Mouse (Mus musculus): Measurements from ENCODE around the gene 5730522E02Rik.
A peak's percentile ranks its signal among the peaks of the same experiment; 100 is the strongest.
"Not testable (repeated sequence)": the region's sequence is repeated elsewhere in the genome, so short reads cannot be mapped to it uniquely, and the experiment has no call there.

5730522E02Rik gene

DNA sequence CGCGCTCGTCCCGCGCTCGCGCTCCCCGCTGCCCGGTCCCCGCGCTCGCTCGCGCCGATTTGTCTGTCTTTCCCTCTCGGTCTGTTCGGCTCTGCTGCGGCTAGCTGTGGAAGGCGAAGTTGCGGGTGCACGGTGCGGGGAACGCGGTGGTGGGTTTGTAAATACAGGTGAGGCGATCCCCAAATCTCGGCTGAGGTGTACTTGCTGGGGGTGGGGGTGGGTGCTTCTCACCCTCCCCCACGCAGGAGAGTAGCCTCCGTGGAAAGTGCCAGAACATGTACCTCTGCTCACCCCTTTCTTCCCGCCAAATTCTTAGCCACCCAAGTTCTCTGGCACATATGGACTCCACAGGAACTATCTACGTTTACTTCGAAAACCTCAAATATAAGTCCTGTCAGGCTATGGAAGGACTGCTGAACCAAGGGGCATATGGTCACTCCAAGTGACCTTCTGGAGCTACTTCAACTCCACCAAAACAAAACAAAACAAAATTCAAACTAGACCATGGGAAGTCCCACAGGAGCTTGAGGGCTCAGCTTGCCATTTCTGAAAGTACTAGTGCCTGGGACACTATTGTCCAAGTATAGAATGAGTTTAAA is at the start of gene 5730522E02Rik:
Gene 5730522E02Rik (minus strand): TSS at position 182 of the 599 bp plus-strand sequence.
- DNase-seq (ENCODE audit: low spot score), result no peak

DNA sequence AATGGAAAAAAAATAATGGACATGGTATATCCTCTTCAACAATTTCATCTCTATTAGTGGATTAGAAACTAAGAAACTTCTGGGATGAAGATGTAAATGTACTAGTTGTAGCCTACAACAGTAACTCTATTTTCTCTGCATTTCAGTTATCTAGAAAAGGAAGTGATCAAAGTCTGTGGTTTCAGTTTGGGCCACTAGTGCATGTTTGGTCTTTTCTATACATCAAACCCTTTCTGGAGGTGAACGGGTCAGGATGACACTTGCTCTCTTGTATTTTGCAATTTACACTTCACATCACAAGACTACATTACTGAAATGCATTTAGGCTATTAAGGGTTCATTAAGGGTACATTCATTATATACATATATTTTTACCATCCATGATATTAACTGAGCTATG is 26.0 kb upstream of the 5730522E02Rik start:
- DNase-seq (ENCODE audit: low spot score), result no peak

DNA sequence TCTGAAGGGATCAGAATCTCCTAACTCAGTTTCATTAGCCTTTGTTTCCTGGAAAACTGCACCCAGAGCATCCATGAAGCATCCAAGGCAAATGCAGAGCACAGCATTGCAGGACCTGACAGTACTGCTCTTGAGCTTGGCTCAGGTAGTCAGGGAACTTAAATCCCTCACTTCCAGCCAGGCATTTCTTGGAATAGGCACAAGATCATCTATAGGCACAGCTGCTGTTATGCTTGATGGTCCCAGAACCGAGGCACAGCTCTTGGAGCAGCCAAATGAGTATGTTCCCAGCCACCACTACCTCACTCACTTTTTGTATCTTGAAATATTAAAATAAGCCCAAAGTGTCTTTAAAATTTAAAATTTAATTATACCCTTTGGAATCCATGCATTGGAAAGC is 19.3 kb upstream of the 5730522E02Rik start:
- DNase-seq (ENCODE audit: low spot score), result no peak

DNA sequence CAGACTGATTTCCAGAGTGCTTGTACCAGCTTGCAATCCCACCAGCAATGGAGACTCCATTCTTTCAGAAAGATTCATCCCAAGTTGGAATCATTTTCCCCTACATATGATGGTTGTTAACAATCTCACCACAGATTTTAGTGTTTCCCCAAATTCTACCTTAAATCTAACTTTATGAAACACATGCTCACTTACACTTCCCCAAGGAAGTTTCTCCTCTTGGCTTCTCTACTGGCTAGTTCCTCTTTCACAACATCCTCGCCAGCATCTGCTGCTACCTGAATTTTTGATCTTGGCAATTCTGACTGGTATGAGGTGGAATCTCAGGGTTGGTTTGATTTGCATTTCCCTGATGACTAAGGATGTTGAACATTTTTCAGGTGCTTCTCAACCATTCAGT is 3.1 kb upstream of the 5730522E02Rik start:
- not testable (repeated sequence) for DNase-seq (ENCODE audit: low spot score)

DNA sequence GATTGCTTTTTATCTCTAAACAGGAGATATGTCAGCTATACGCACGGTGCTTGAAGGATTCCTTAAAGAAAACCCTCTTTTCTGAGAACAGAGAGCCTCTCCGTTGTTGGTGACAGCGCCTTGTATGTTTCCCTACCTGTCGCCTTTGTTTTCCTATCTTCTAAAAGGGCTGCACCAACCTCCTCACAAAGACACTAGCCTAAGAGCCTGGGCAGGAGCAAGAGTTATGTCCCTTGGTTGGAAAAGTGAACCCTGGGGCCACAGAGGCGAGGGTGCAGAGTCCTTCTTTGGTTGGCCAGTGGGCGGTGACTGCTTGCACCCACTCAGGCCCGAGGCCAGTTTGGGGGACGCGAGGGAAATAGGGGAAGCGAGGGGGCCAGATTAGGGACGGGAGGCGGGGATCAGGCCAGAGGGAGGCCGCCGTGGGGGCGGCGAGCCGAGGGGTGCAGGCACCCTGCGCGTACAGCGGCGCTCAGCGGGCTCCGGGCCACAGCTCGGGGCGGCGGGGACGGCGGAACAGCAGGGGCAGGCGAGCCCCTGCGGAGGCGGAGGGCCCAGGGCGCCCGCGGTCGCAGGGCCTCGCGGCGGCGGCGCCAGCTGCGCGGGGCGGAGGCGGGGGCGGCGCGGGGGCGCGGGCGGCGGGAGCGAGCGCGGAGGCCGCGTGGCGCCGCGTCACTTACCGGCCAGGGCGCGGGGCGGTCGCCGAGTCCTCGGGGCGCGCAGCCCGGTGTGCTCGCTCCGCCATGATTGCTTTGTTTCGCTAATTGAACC is 567 bp downstream of the 5730522E02Rik start:
- DNase-seq (ENCODE audit: low spot score), result peak; percentile 1

DNA sequence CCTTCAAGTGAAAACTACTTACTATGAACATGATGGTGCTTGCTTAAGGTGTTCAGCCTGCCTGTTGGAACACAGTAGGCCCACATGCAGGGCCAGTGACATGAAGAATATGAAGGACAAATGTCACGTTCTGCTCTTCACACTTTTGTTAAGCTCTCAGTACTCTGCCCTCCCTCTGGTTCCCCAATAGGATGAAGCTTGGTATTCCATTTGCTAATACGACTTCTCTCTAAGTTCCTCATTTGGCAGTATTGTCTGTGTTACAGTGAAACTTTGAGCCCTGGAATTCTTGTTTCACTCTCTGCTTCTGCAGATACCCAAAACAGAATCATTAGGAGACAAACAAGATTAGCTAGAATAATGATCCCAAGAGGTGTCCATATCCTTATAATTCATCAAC is 7.1 kb downstream of the 5730522E02Rik start:
- DNase-seq (ENCODE audit: low spot score), result no peak

DNA sequence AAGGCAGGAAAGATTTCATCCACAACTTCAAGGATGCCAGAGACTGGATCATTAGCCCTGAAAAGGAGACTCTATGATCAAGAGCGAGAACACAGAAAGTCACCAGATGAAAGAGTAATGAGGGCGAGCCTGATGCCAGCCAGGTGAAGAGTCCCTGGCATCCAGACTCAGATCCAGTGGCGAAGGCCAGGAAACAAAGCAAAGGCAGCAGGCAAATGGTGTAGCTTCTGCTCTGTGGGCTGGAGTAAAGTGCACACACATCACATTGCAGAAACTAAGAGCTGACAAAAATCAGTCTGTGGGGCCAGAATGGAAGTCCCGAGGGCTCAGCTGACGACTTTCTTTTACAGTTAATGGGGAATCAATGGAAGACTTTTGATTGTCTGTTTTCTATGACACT is 7.7 kb downstream of the 5730522E02Rik start:
- DNase-seq (ENCODE audit: low spot score), result no peak

DNA sequence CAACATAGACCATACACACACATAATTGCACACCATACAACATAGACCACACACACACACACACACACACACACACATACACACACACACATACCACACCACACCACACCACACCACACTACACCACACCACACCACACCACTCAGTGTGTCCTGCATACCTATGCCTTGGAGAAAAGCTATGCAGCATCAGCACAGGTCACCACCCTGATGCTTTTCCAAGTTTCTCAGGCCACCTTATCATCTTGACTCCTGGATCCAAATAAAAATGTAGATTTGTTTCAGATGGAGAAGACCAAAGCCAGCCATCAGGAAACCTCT is 8.8 kb downstream of the 5730522E02Rik start:
- no peak for DNase-seq (ENCODE audit: low spot score)

DNA sequence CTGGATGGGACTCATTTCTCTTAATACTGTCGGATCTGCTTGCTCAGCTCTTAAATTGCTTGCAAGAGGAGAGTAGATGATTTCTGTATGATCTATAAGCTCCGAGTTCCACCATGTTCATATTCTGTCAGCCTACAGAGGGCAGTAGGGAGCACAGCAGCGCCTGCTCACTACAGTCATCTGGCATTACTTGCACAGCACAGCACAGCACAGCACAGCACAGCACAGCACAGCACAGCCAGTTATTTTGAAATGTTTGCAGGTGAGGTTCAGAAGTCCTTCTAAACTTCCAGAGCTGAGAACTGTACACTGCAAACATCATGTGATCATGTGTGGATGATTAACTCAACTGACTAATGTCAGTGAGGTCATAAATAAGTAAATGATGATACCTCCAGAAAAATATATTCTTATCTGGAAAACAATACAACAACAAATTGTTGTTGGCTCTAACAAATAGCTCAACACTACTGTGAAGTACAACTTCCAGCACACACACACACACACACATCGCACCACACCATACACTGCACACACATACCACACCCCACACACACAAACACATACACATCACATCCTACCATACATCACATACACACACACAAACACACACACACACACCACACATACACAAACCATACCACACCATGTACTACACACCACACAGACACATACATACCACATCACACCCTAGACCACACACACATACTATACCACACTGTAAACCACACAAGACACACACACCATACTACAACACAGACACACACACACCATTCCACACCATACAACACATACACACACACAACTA is 9.4 kb downstream of the 5730522E02Rik start:
- peak; percentile 4 for DNase-seq (ENCODE audit: low spot score)

DNA sequence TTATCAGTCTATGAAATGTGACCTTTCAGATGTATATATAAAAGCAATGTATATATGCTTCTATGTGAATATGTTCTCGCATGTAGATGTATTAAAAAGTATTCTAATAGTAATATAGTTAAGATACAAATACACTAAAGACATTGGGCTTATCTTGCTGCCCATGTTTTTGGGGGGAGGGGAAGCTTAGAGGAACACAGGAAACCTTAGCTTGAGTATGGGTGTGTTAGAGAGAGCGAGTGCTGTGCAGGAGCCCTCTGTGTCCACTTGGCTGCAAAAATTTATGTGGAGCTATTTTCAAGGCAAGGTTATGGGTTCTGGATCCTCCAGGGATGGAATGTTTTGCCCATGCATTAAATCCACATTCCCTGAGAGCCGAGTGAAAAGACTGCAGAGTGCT is 15.1 kb downstream of the 5730522E02Rik start:
- DNase-seq (ENCODE audit: low spot score), result no peak

DNA sequence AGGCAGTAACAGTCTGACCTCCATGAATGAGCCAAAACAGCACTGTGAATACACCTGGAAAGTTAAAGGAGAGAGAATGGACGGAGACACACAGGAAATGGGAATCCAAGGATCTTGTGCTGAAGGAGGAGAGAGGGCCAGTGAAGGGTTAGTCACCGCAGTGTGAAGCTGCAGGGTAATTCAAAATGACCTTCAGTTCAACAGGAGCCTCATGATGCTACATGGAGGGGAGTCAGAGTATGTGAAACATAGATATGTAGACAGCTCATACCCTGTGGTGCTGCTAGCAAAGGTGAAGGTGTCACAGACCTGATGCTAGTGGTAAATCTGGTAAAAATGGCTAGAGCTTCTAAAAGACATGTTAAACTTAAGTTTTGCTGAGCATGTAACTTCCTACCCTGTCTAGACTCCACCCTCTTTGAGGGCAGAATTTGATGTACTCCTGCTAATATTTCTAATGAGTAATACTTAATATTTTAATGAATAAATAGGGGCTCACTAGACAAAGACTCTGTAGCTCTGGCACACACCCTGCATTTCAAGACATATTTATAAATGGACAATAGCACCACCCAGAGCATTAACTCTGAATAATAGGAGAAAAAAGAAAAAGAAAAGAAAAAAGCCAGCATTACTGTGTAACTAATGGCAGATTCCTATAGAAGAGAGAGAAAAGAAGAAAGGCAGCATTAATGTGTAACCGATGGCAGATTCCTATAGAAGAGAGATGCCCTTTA is 23.2 kb downstream of the 5730522E02Rik start:
- DNase-seq (ENCODE audit: low spot score), result no peak

DNA sequence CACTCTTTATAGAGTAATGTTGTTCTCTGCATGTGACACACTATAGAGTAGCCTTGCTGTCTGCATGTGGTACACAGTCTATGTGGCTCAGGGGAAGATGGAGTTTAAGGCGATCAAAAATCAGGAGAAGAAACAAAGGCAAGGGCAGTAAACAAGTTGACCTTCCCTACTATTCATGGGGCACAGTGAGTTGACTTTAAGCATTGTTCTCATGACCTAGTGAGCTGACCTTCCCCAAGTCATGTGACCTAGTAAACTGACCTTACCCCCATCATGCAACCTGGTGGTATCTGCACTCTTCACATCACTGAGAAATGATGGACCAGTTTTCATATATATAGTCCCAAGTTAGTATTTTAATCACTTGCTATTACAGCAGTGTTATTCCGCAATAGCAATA is 40.0 kb downstream of the 5730522E02Rik start:
- DNase-seq (ENCODE audit: low spot score), result no peak

DNA sequence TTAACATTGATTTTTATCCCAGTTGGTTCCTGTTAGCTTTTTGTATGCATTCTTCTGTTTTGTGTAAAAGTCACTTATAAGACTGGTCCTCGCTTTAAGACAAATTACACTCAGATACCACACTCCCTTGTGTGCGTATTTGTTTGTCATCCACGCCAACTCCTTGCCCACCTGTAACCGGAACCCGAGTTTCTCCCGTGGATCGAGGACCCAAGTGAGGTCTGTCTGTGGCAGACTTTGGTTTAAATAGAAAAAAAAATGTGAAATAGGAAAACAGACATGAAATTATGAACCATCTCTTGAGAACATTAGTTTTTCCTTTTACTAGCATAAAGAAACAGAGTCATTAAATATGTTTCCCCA is 43.0 kb downstream of the 5730522E02Rik start:
- no peak for DNase-seq (ENCODE audit: low spot score)

DNA sequence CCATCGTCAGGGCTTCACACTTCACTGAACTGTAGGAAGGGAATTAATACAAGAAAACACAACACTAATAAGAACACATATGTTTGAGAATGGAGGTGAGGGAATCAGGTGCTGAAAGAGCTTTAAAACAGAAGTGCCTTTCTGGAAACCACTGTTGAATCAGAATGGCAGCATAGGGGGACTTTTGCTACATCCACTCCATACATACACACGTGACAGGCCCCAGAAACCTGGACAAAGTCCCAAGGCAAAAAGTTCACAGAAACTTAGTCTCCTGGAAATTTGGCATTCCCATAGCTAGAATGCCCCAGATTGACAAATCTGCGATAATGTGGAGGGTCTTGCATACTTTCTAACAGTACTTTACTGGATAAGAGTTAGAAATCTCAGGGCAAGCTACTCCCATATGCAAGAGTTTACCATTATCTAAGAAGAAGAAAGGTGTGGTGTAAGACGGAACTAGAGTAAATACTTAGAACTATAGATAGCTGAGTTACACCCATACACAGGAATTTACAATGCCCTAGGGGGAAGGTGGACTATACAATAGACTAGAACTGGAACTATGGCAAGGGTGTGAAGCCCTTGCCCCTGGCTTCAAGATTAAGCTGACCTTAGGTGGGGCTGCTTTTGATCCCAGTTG is 43.5 kb downstream of the 5730522E02Rik start:
- DNase-seq (ENCODE audit: low spot score), result no peak

DNA sequence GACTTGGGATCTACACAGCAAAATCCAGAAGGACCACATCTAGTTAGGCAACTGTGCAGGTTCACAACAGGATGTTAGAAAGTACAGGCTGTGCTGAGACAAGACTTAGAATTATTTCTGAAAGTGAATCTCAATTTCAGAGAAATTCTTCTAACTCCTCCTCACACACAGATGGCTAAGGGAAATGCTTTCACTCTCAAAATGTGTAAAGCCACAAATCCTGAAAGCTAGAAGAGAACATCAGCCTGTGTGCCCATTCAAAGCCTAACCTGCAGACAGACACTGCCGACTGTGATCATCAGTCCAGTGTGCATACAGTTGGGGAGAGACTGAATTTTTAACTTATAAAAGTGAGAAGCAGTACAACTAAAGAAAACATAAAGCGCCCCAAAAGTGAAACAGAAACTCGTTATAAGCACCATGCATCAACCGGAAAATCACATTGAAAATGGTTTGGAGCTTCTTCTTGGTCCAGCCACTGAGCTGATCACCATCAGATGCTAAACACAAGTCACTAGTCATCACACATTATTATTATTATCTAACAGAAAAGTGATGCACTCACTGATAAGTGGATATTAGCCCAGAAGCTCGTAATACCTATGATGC is 45.8 kb downstream of the 5730522E02Rik start:
- DNase-seq (ENCODE audit: low spot score), result no peak

DNA sequence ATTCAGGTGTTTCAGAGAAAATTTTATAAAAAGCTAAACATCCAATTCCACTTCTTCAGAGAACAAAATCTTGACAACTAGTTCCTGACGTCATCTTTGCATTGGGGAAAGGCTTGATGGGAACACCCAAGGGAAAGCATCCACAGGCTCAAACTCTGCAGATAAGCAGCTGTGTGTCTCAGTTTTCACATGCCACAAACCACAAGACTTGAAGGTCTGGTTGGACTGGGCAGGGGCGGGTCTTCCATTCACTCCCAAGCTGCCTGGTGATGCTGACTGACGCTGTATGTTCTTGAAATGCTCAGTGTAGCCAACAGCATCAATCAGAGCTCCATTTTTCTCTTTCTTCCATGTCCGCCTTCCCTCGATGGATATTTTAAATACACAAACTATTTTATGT is 49.2 kb downstream of the 5730522E02Rik start:
- DNase-seq (ENCODE audit: low spot score), result no peak

DNA sequence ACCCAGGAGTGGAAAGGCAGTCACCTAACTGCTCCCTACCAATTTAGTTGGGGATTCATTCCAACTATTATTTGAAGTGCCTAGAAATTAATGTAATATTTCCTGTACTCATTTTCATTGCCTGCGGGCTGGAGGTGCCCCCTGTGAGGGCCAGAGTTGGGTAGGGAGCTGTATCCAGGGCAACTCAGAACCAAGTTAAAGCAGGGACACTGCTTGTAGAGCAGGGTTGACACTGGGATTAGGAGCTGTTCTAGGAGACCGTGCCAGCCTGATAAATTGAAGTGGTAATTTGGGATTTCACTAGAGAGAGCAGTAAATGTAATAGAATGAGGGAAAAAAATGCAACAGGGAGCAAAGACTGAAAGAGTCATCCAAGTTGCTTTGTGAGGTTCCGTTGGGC is 51.5 kb downstream of the 5730522E02Rik start:
- no peak for DNase-seq (ENCODE audit: low spot score)

DNA sequence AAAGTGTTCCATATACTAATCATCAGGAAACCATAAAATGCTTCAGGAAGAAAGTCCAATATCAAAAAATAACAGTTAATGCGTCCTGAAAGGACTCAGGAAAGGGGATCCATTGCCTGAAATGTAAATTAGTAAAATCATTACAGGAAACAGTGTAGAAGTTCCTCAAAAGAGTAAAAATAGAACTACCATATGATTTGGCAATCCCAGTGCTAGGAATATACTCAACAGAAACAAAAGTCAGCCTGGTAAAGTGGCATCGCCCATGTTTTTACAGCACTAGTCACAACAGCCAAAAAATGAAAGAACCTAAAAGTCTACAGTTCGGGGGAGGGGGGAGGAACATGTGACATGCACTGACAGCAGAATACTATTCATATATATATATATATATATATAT is 70.5 kb downstream of the 5730522E02Rik start:
- DNase-seq (ENCODE audit: low spot score), result no peak

DNA sequence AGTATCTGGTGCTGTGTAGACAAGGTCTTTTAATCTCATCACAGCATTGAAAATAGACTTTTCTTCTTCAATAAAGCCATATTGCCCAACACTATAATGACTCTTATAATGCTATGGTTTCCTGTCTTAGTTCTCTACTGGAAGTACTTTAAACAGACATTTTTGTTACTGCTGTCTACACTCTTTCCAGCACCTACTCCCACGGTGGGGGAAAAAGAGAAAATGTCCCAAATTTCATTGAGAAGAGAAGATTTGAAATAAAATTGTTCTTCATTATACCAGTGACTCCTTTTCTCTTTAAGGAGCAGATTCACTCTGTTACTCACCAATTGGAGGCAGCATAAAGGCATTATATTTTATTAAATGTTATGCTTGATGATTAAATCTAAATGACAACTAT is 72.5 kb downstream of the 5730522E02Rik start:
- DNase-seq (ENCODE audit: low spot score), result no peak

DNA sequence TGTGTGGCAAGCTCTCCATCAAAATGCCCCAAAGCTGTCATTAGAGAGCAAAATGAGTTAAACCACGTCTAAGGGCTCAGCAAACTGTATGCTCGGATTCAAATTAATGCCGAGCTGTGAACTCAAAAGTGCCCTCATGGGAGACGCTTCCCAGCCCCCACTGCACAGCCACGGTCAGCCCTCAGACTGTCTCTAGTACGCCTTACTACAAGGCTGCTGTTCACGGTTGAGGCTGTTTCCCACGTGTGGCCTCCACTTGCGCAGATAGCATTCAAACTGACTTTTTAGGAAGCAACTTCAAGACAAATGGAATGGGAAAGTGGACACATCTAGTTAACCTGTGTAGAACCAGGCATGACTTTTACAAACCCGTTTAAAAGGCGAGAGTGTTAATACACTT is 79.7 kb downstream of the 5730522E02Rik start:
- no peak for DNase-seq (ENCODE audit: low spot score)

DNA sequence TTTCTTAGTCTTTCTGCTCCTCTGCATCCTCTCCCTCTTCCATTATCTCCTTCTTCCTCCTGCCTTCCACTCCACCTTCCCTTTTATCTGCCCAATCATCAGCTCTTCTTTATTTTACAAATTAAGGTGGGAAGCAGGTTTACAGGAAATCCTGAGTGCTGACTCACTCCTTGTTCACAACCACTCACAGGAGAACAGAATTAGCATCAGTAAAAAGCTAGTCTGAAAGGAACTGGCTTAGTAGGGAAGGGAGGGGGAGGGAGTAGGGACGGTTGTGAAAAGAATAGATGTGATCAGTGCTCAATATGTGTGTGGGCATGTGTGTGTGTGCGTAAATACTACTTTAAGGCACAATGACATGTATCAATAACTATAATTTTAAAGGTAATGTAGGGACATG is 81.5 kb downstream of the 5730522E02Rik start:
- DNase-seq (ENCODE audit: low spot score), result no peak

DNA sequence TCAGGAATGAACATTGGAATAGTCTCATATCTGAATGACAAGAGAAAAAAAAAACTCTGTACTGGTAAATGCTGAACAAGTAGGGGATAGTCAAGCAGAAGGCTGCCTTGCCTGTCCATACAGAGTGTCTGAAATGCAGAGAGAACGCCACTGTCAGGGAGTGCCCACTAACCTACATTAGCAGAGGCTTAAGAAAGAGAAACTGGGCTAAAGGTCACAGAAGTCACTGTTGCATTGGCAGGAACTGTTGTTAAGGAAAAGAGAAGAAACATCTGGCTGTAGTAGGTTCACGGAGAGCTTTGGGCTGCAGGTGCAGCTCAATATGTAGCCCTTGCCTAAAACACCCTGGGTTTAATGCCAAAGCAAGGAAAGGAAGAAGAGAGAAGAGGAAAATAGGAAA is 82.2 kb downstream of the 5730522E02Rik start:
- DNase-seq (ENCODE audit: low spot score), result no peak
